Mouse (Mus musculus) small intestine, adult 2 months (tissue): ENCODE results near the gene Fxyd5. TPM values are rescaled to one million over a fixed set of nuclear protein-coding genes. Genes with fewer than 3 reads are reported as not detected.
A peak's percentile ranks its signal among the peaks of the same experiment; 100 is the strongest.

Experiments
- H3K27ac ChIP-seq: fragments of 200-500 bp; 2 replicates; pipeline ENCODE4 v1.5.1; 2012; ENCODE audit warnings: low read depth, low read length, control low read depth, inconsistent platforms; ENCODE audit not compliant: insufficient read depth
- H3K27me3 ChIP-seq: fragments of 200-500 bp; 2 replicates; pipeline ENCODE4 v1.6.1; 2012; ENCODE audit warnings: mild to moderate bottlenecking, moderate library complexity, low read length, inconsistent platforms; ENCODE audit not compliant: control insufficient read depth, insufficient read depth
- H3K36me3 ChIP-seq: fragments of 200-500 bp; 2 replicates; pipeline ENCODE4 v1.6.1; 2012; ENCODE audit warnings: mild to moderate bottlenecking, low read length, control low read depth, inconsistent platforms; ENCODE audit not compliant: control insufficient read depth, insufficient read depth
- H3K4me1 ChIP-seq: fragments of 200-500 bp; 2 replicates; pipeline ENCODE4 v1.6.1; 2012; ENCODE audit warnings: low read length, inconsistent platforms, mixed read lengths; ENCODE audit not compliant: control insufficient read depth, insufficient read depth, insufficient read length
- H3K4me3 ChIP-seq: fragments of 200-500 bp; 2 replicates; pipeline ENCODE4 v1.5.1; 2012; ENCODE audit warnings: low read depth, mild to moderate bottlenecking, control low read depth, inconsistent platforms, low read length, moderate library complexity
- CTCF ChIP-seq: fragments of 200-500 bp; IDR thresholded peaks from 2 replicates; pipeline ENCODE4 v1.5.1; 2012; ENCODE audit warnings: low read depth, mild to moderate bottlenecking, control low read depth, inconsistent platforms, low read length, moderate library complexity, mixed read lengths; ENCODE audit not compliant: insufficient replicate concordance, insufficient read length; ENCODE audit errors: extremely low read depth
- POLR2A ChIP-seq: fragments of 200-500 bp; IDR thresholded peaks from 2 replicates; pipeline ENCODE4 v1.6.1; 2012; ENCODE audit warnings: low read depth, mild to moderate bottlenecking, control low read depth, inconsistent platforms, low read length, moderate library complexity
- whole genome bisulfite sequencing: fragments of 180-500 bp; shearing (Covaris S2); methylation state at CpG from one replicate; pipeline ENCODE4 v1.1.7; 2018; 5-methylcytosine and 5-hydroxymethylcytosine counted together
- polyA plus RNA-seq: library from polyadenylated mRNA; depleted of rRNA; stranded (reverse); fragments of >200 nt; gene quantifications from 2 replicates; pipeline ENCODE4 v1.2.3, GENCODE M21; 2012

Gene Fxyd5
- polyA plus RNA-seq, 1 experiment = 31.8 TPM

DNA sequence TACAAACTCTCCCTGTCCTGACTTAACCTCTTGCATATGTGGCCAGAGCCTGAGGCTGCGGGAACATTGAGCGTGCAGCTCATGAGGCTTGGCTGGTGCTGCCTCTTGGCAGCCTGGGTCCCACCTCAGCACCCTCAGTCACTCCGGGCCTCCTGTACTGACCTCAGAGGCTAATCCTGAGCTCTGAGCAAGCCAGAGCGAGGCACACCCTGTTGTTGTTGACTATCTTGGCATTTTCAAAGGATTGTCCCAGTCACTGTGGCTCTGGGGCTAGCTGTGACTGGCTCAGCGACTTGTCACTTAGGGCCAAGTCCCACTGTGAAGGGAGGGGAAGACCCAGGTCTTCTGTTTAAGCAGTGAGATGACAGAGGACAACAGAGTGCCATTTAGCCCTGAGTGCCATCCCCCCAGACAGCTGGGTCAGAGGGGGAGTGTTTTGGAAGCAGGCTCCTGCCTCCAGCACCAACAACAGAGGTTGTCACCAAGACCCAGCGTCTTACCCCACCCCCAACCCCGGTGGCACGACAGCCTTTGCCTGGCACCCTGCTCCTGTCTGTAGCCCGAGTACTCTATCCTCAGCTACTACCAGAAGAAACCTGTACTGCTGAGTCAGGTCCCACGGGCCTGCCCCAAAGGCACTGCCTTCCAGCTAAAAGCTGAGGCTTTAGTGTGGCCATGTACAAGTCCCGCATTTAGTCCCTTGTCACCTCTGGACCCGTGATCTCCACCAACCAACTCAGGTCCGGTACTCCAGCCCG is 40.7 kb upstream of the Fxyd5 start:
- H3K27ac ChIP-seq = no peak overlapping the region
- H3K36me3 ChIP-seq = no peaks in the 10 kb centered on the region
- H3K27me3 ChIP-seq = no peaks in the 10 kb centered on the region
- TF ChIP-seq POLR2A (no peak), CTCF (no peak)
- H3K4me1 ChIP-seq = no peaks in the 10 kb centered on the region
- 77% methylated on average over 14 of the region's 14 CpGs for WGBS
- H3K4me3 ChIP-seq = no peak overlapping the region

GRCm38 (mm10) chr7:31082106-31082505 is 39.8 kb upstream of the Fxyd5 start:
- no peak for TF ChIP-seq CTCF
- TF ChIP-seq POLR2A = no peak
- no peaks in the 10 kb centered on the region for H3K4me1 ChIP-seq
- H3K27me3 ChIP-seq = no peaks in the 10 kb centered on the region
- no peak overlapping the region for H3K27ac ChIP-seq
- H3K4me3 ChIP-seq = no peak overlapping the region
- no peaks in the 10 kb centered on the region for H3K36me3 ChIP-seq

DNA sequence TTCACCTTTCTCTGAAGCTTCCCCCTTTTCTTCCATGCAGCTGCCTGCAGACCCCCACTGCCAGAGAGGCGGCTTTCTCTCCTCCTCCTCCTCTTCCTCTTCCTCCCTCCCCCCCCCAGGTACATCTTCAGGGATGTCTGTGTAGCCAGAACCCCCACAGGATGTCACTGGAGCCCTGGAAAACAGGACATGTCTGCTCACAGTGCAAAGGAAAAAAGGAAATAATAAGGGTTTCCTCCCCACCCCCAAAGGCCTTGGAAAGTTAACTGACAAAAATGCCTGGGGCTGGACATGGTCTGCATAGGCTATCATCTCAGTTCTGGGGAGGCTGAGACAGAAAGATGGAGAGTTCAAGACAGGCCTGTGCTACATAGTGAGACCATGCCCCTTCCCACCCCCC is 38.8 kb upstream of the Fxyd5 start:
- no peak for TF ChIP-seq CTCF
- no peak for TF ChIP-seq POLR2A
- no peak overlapping the region for H3K4me3 ChIP-seq
- WGBS = 80% methylated on average over 1 of the region's 1 CpGs

GRCm38 (mm10) chr7:31080611-31081010 is 38.3 kb upstream of the Fxyd5 start:
- no peaks in the 10 kb centered on the region for H3K27me3 ChIP-seq
- 76% methylated on average over 3 of the region's 3 CpGs for whole genome bisulfite sequencing
- no peaks in the 10 kb centered on the region for H3K36me3 ChIP-seq
- H3K4me3 ChIP-seq = no peak overlapping the region
- no peaks in the 10 kb centered on the region for H3K4me1 ChIP-seq
- H3K27ac ChIP-seq = no peak overlapping the region
- no peak for TF ChIP-seq CTCF
- no peak for TF ChIP-seq POLR2A

More for the DNA sequence above, 38.8 kb upstream of the Fxyd5 start:
- Histone ChIP-seq H3K36me3 (no peaks in the 10 kb centered on the region), H3K27ac (no peak overlapping the region), H3K4me1 (no peaks in the 10 kb centered on the region), H3K27me3 (no peaks in the 10 kb centered on the region)

- WGBS = 81% methylated on average over 8 of the region's 8 CpGs
- no peaks in the 10 kb centered on the region for H3K36me3 ChIP-seq
Observed at GRCm38 (mm10) chr7:31079670-31080069, 37.4 kb upstream of the Fxyd5 start.

DNA sequence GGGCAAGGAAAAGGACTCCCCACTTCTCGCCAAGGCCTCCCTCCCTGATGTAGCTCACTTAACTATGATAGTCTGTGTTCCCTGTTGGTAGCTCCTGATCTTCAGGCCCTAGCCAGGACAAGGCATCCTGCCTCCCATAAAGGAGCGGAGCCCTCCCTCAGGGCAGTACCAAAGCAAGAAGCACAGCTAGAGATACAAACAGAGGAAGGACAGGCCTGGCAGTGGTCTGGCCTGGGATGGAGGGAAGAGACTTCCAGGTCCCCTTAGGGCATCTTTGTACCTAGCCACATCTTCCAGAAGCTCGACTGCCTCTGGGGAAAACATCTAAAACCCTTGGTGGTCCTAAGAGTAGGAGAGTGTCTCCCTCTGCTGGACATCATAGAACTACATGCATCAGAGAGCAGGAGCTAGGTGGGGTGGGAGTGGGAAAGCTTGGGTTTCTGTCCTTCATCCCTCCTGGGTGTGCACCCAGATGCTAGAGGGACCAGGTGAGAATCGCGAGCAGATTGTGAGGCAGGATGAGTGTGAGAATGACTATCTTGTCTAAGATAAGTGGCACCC is 35.7 kb upstream of the Fxyd5 start:
- H3K27ac ChIP-seq = no peak overlapping the region
- no peak overlapping the region for H3K4me3 ChIP-seq
- 42% methylated on average over 5 of the region's 5 CpGs for WGBS
- H3K36me3 ChIP-seq = no peaks in the 10 kb centered on the region
- no peaks in the 10 kb centered on the region for H3K4me1 ChIP-seq
- no peaks in the 10 kb centered on the region for H3K27me3 ChIP-seq
- TF ChIP-seq CTCF = peak; percentile 54; the same call in 1 of the 2 replicates
- no peak for TF ChIP-seq POLR2A

More at GRCm38 (mm10) chr7:31079670-31080069, 37.4 kb upstream of the Fxyd5 start:
- H3K4me1 ChIP-seq = no peaks in the 10 kb centered on the region
- no peak overlapping the region for H3K4me3 ChIP-seq
- no peak overlapping the region for H3K27ac ChIP-seq
- no peak for TF ChIP-seq CTCF
- no peak for TF ChIP-seq POLR2A
- H3K27me3 ChIP-seq = no peaks in the 10 kb centered on the region

- H3K4me3 ChIP-seq = no peak overlapping the region
- no peaks in the 10 kb centered on the region for H3K27me3 ChIP-seq
- 63% methylated on average over 6 of the region's 6 CpGs for WGBS
- H3K27ac ChIP-seq = no peak overlapping the region
- H3K36me3 ChIP-seq = no peaks in the 10 kb centered on the region
- no peak for TF ChIP-seq CTCF
- no peak for TF ChIP-seq POLR2A
- H3K4me1 ChIP-seq = no peaks in the 10 kb centered on the region; the same call in 1 of the 2 replicates
Observed at GRCm38 (mm10) chr7:31077470-31077869, 35.2 kb upstream of the Fxyd5 start.
